Mouse (Mus musculus): ENCODE results near the gene Slc22a2. TPM values are rescaled to one million over a fixed set of nuclear protein-coding genes. Genes with fewer than 3 reads are reported as not detected.

Slc22a2 gene
- polyA plus RNA-seq, 1 experiment: not detected

GRCm38 (mm10) chr17:12630976-12631730 is 47.2 kb downstream of the Slc22a2 start:
- H3K4me3 ChIP-seq (ENCODE audit: insufficient read depth, low read length): no peak overlapping the region
- H3K4me1 ChIP-seq (ENCODE audit: control insufficient read depth, insufficient read depth, low read length): no peaks in the 10 kb centered on the region
- no peak overlapping the region for H3K27ac ChIP-seq (ENCODE audit: insufficient read depth, low read depth, low read length)
- no peak for TF ChIP-seq POLR2A (IDR thresholded peaks at IDR 0.05; ENCODE audit: borderline replicate concordance, low read depth, low read length)
- TF ChIP-seq CTCF (IDR thresholded peaks at IDR 0.05; ENCODE audit: low read depth, low read length): no peak

GRCm38 (mm10) chr17:12631771-12632600 is 48.1 kb downstream of the Slc22a2 start:
- Histone ChIP-seq H3K4me1 (ENCODE audit: control insufficient read depth, insufficient read depth, low read length) (no peaks in the 10 kb centered on the region), H3K4me3 (ENCODE audit: insufficient read depth, low read length) (no peak overlapping the region), H3K27ac (ENCODE audit: insufficient read depth, low read depth, low read length) (no peak overlapping the region)
- TF ChIP-seq POLR2A (IDR thresholded peaks at IDR 0.05; ENCODE audit: borderline replicate concordance, low read depth, low read length) (no peak), CTCF (IDR thresholded peaks at IDR 0.05; ENCODE audit: low read depth, low read length) (no peak)

- no peak overlapping the region for H3K27ac ChIP-seq (ENCODE audit: insufficient read depth, low read depth, low read length)
- no peak for TF ChIP-seq CTCF (IDR thresholded peaks at IDR 0.05; ENCODE audit: low read depth, low read length)
- no peak for TF ChIP-seq POLR2A (IDR thresholded peaks at IDR 0.05; ENCODE audit: borderline replicate concordance, low read depth, low read length)
- H3K4me3 ChIP-seq (ENCODE audit: insufficient read depth, low read length): no peak overlapping the region
- no peaks in the 10 kb centered on the region for H3K4me1 ChIP-seq (ENCODE audit: control insufficient read depth, insufficient read depth, low read length)
Measured at GRCm38 (mm10) chr17:12634814-12635213, 50.9 kb downstream of the Slc22a2 start.

- H3K4me3 ChIP-seq (ENCODE audit: insufficient read depth, low read length): no peak overlapping the region
- TF ChIP-seq POLR2A (IDR thresholded peaks at IDR 0.05; ENCODE audit: borderline replicate concordance, low read depth, low read length): no peak
- H3K27ac ChIP-seq (ENCODE audit: insufficient read depth, low read depth, low read length): no peak overlapping the region
- no peaks in the 10 kb centered on the region for H3K4me1 ChIP-seq (ENCODE audit: control insufficient read depth, insufficient read depth, low read length)
Measured at GRCm38 (mm10) chr17:12639585-12639984, 55.7 kb downstream of the Slc22a2 start.

- TF ChIP-seq POLR2A (IDR thresholded peaks at IDR 0.05; ENCODE audit: borderline replicate concordance, low read depth, low read length) (no peak), CTCF (IDR thresholded peaks at IDR 0.05; ENCODE audit: low read depth, low read length) (no peak)
- Histone ChIP-seq H3K4me3 (ENCODE audit: insufficient read depth, low read length) (no peak overlapping the region), H3K27ac (ENCODE audit: insufficient read depth, low read depth, low read length) (no peak overlapping the region), H3K4me1 (ENCODE audit: control insufficient read depth, insufficient read depth, low read length) (no peaks in the 10 kb centered on the region)
Measured at GRCm38 (mm10) chr17:12641087-12641486, 57.2 kb downstream of the Slc22a2 start.

- H3K4me1 ChIP-seq (ENCODE audit: control insufficient read depth, insufficient read depth, low read length): no peaks in the 10 kb centered on the region
- H3K4me3 ChIP-seq (ENCODE audit: insufficient read depth, low read length): no peak overlapping the region
- H3K27ac ChIP-seq (ENCODE audit: insufficient read depth, low read depth, low read length): no peak overlapping the region
- TF ChIP-seq CTCF (IDR thresholded peaks at IDR 0.05; ENCODE audit: low read depth, low read length) (no peak), POLR2A (IDR thresholded peaks at IDR 0.05; ENCODE audit: borderline replicate concordance, low read depth, low read length) (no peak)
Measured at GRCm38 (mm10) chr17:12645461-12645860, 61.5 kb downstream of the Slc22a2 start.

GRCm38 (mm10) chr17:12652604-12653003 is 68.7 kb downstream of the Slc22a2 start:
- no peak overlapping the region for H3K27ac ChIP-seq (ENCODE audit: insufficient read depth, low read depth, low read length)
- no peak overlapping the region for H3K4me3 ChIP-seq (ENCODE audit: insufficient read depth, low read length)
- peaks cover 6% of the 10 kb centered on the region for H3K4me1 ChIP-seq (ENCODE audit: control insufficient read depth, insufficient read depth, low read length)
- TF ChIP-seq POLR2A (IDR thresholded peaks at IDR 0.05; ENCODE audit: borderline replicate concordance, low read depth, low read length) (no peak), CTCF (IDR thresholded peaks at IDR 0.05; ENCODE audit: low read depth, low read length) (no peak)

- H3K27ac ChIP-seq (ENCODE audit: insufficient read depth, low read depth, low read length): no peak overlapping the region
- TF ChIP-seq CTCF (IDR thresholded peaks at IDR 0.05; ENCODE audit: low read depth, low read length) (no peak), POLR2A (IDR thresholded peaks at IDR 0.05; ENCODE audit: borderline replicate concordance, low read depth, low read length) (no peak)
Measured at GRCm38 (mm10) chr17:12654061-12654460, 70.1 kb downstream of the Slc22a2 start.

GRCm38 (mm10) chr17:12655826-12656225 is 71.9 kb downstream of the Slc22a2 start:
- H3K4me1 ChIP-seq (ENCODE audit: control insufficient read depth, insufficient read depth, low read length): peaks cover 6% of the 10 kb centered on the region
- no peak overlapping the region for H3K4me3 ChIP-seq (ENCODE audit: insufficient read depth, low read length)
- H3K27ac ChIP-seq (ENCODE audit: insufficient read depth, low read depth, low read length): no peak overlapping the region
- TF ChIP-seq POLR2A (IDR thresholded peaks at IDR 0.05; ENCODE audit: borderline replicate concordance, low read depth, low read length) (no peak), CTCF (IDR thresholded peaks at IDR 0.05; ENCODE audit: low read depth, low read length) (no peak)

More at GRCm38 (mm10) chr17:12654061-12654460, 70.1 kb downstream of the Slc22a2 start:
- Histone ChIP-seq H3K4me3 (ENCODE audit: insufficient read depth, low read length) (no peak overlapping the region), H3K4me1 (ENCODE audit: control insufficient read depth, insufficient read depth, low read length) (peaks cover 6% of the 10 kb centered on the region)

- Histone ChIP-seq H3K4me3 (ENCODE audit: insufficient read depth, low read length) (no peak overlapping the region), H3K4me1 (ENCODE audit: control insufficient read depth, insufficient read depth, low read length) (peaks cover 6% of the 10 kb centered on the region), H3K27ac (ENCODE audit: insufficient read depth, low read depth, low read length) (no peak overlapping the region)
- no peak for TF ChIP-seq CTCF (IDR thresholded peaks at IDR 0.05; ENCODE audit: low read depth, low read length)
- no peak for TF ChIP-seq POLR2A (IDR thresholded peaks at IDR 0.05; ENCODE audit: borderline replicate concordance, low read depth, low read length)
Measured at GRCm38 (mm10) chr17:12658784-12659183, 74.9 kb downstream of the Slc22a2 start.

All from bone marrow macrophage, adult 2 months (primary cell).